Mouse (Mus musculus): ENCODE measurements around the gene Syngap1. TPM values are rescaled to one million over a fixed set of nuclear protein-coding genes. Genes with fewer than 3 reads are reported as not detected.

Gene Syngap1
- polyA plus RNA-seq, 1 experiment, result 7.3 TPM

- peaks cover 25% of the 10 kb centered on the region for H3K4me1 ChIP-seq (ENCODE audit: control insufficient read depth, insufficient read depth, insufficient read length)
- peaks cover 16% of the 10 kb centered on the region for H3K27me3 ChIP-seq (ENCODE audit: control insufficient read depth, insufficient read depth, low read length)
- H3K4me3 ChIP-seq (ENCODE audit: extremely low read depth, insufficient read depth, insufficient read length), result no peak overlapping the region
Observed at GRCm38 (mm10) chr17:26950560-26951288, 9.7 kb downstream of the Syngap1 start.

GRCm38 (mm10) chr17:26951406-26951805 is 10.4 kb downstream of the Syngap1 start:
- peak overlapping the region; percentile 51 for H3K4me3 ChIP-seq (ENCODE audit: extremely low read depth, insufficient read depth, insufficient read length)
- no peak overlapping the region for H3K27ac ChIP-seq (ENCODE audit: insufficient read depth, low read length)
- peak; percentile 52 to 71 for DNase-seq (ENCODE audit: low read depth in 1 of 2, low spot score in 2 of 2)
- peaks cover 25% of the 10 kb centered on the region for H3K4me1 ChIP-seq (ENCODE audit: control insufficient read depth, insufficient read depth, insufficient read length)
- H3K27me3 ChIP-seq (ENCODE audit: control insufficient read depth, insufficient read depth, low read length), result peaks cover 15% of the 10 kb centered on the region
- no peak for TF ChIP-seq CTCF (IDR thresholded peaks at IDR 0.05; ENCODE audit: extremely low read depth, insufficient read depth, insufficient read length, insufficient replicate concordance)
- no peak for TF ChIP-seq POLR2A (IDR thresholded peaks at IDR 0.05; ENCODE audit: low read depth, low read length)
- no peaks in the 10 kb centered on the region for H3K36me3 ChIP-seq (ENCODE audit: control insufficient read depth, insufficient read depth, low read length)
- WGBS, result 5% methylated on average over 11 of the region's 11 CpGs

More at GRCm38 (mm10) chr17:26950560-26951288, 9.7 kb downstream of the Syngap1 start:
- DNase-seq (ENCODE audit: low read depth in 1 of 2, low spot score in 2 of 2), result no peak
- H3K27ac ChIP-seq (ENCODE audit: insufficient read depth, low read length), result no peak overlapping the region
- 63% methylated on average over 7 of the region's 7 CpGs for WGBS
- no peaks in the 10 kb centered on the region for H3K36me3 ChIP-seq (ENCODE audit: control insufficient read depth, insufficient read depth, low read length)
- no peak for TF ChIP-seq POLR2A (IDR thresholded peaks at IDR 0.05; ENCODE audit: low read depth, low read length)

- no peak for DNase-seq (ENCODE audit: low read depth in 1 of 2, low spot score in 2 of 2)
- Histone ChIP-seq H3K27me3 (ENCODE audit: control insufficient read depth, insufficient read depth, low read length) (peaks cover 10% of the 10 kb centered on the region), H3K4me3 (ENCODE audit: extremely low read depth, insufficient read depth, insufficient read length) (peak overlapping the region; percentile 51; the same call in 1 of the 2 replicates), H3K36me3 (ENCODE audit: control insufficient read depth, insufficient read depth, low read length) (no peaks in the 10 kb centered on the region), H3K4me1 (ENCODE audit: control insufficient read depth, insufficient read depth, insufficient read length) (peaks cover 21% of the 10 kb centered on the region; the same call in 1 of the 2 replicates), H3K27ac (ENCODE audit: insufficient read depth, low read length) (no peak overlapping the region)
- no peak for TF ChIP-seq POLR2A (IDR thresholded peaks at IDR 0.05; ENCODE audit: low read depth, low read length)
- no peak for TF ChIP-seq CTCF (IDR thresholded peaks at IDR 0.05; ENCODE audit: extremely low read depth, insufficient read depth, insufficient read length, insufficient replicate concordance)
- 31% methylated on average over 23 of the region's 23 CpGs for WGBS
Observed at GRCm38 (mm10) chr17:26951952-26952877, 11.2 kb downstream of the Syngap1 start.

GRCm38 (mm10) chr17:26953201-26953600 is 12.1 kb downstream of the Syngap1 start:
- peaks cover 20% of the 10 kb centered on the region; the same call in 1 of the 2 replicates for H3K4me1 ChIP-seq (ENCODE audit: control insufficient read depth, insufficient read depth, insufficient read length)
- no peak overlapping the region for H3K4me3 ChIP-seq (ENCODE audit: extremely low read depth, insufficient read depth, insufficient read length)
- no peaks in the 10 kb centered on the region for H3K36me3 ChIP-seq (ENCODE audit: control insufficient read depth, insufficient read depth, low read length)
- no peak overlapping the region for H3K27ac ChIP-seq (ENCODE audit: insufficient read depth, low read length)
- peaks cover 7% of the 10 kb centered on the region for H3K27me3 ChIP-seq (ENCODE audit: control insufficient read depth, insufficient read depth, low read length)
- 67% methylated on average over 6 of the region's 6 CpGs for WGBS
- TF ChIP-seq POLR2A (IDR thresholded peaks at IDR 0.05; ENCODE audit: low read depth, low read length) (no peak), CTCF (IDR thresholded peaks at IDR 0.05; ENCODE audit: extremely low read depth, insufficient read depth, insufficient read length, insufficient replicate concordance) (no peak)
- no peak for DNase-seq (ENCODE audit: low read depth in 1 of 2, low spot score in 2 of 2)

- Histone ChIP-seq H3K27ac (ENCODE audit: insufficient read depth, low read length) (no peak overlapping the region), H3K4me1 (ENCODE audit: control insufficient read depth, insufficient read depth, insufficient read length) (peaks cover 18% of the 10 kb centered on the region; the same call in 1 of the 2 replicates), H3K36me3 (ENCODE audit: control insufficient read depth, insufficient read depth, low read length) (no peaks in the 10 kb centered on the region), H3K4me3 (ENCODE audit: extremely low read depth, insufficient read depth, insufficient read length) (no peak overlapping the region), H3K27me3 (ENCODE audit: control insufficient read depth, insufficient read depth, low read length) (peaks cover 2% of the 10 kb centered on the region)
- 63% methylated on average over 16 of the region's 16 CpGs for WGBS
- no peak for DNase-seq (ENCODE audit: low read depth in 1 of 2, low spot score in 2 of 2)
- TF ChIP-seq POLR2A (IDR thresholded peaks at IDR 0.05; ENCODE audit: low read depth, low read length), result no peak
- no peak for TF ChIP-seq CTCF (IDR thresholded peaks at IDR 0.05; ENCODE audit: extremely low read depth, insufficient read depth, insufficient read length, insufficient replicate concordance)
Observed at GRCm38 (mm10) chr17:26953726-26954125, 12.7 kb downstream of the Syngap1 start.

- WGBS, result 88% methylated on average over 5 of the region's 5 CpGs
- H3K27me3 ChIP-seq (ENCODE audit: control insufficient read depth, insufficient read depth, low read length), result no peaks in the 10 kb centered on the region; the same call in 1 of the 2 replicates
- H3K27ac ChIP-seq (ENCODE audit: insufficient read depth, low read length), result no peak overlapping the region
- H3K4me1 ChIP-seq (ENCODE audit: control insufficient read depth, insufficient read depth, insufficient read length), result peaks cover 12% of the 10 kb centered on the region; the same call in 1 of the 2 replicates
- no peaks in the 10 kb centered on the region for H3K36me3 ChIP-seq (ENCODE audit: control insufficient read depth, insufficient read depth, low read length)
- no peak overlapping the region for H3K4me3 ChIP-seq (ENCODE audit: extremely low read depth, insufficient read depth, insufficient read length)
- no peak for DNase-seq (ENCODE audit: low read depth in 1 of 2, low spot score in 2 of 2)
- TF ChIP-seq POLR2A (IDR thresholded peaks at IDR 0.05; ENCODE audit: low read depth, low read length), result no peak
- TF ChIP-seq CTCF (IDR thresholded peaks at IDR 0.05; ENCODE audit: extremely low read depth, insufficient read depth, insufficient read length, insufficient replicate concordance), result no peak
Observed at GRCm38 (mm10) chr17:26956309-26956708, 15.3 kb downstream of the Syngap1 start.
